Mouse (Mus musculus) cerebellum, adult 9-11 months (tissue): ENCODE data around the gene Idh2.
"Not testable (repeated sequence)": the region's sequence is repeated elsewhere in the genome, so short reads cannot be mapped to it uniquely, and the experiment has no call there.

Source experiments
- DNase-seq: peaks from one replicate; pipeline ENCODE4 v3.0.0; 2022

The Idh2 gene

GRCm38 (mm10) chr7:80115224-80115590 is at the start of gene Idh2:
Idh2 (minus strand) TSS chr7:80115392.
- peak; percentile 95 for DNase-seq

GRCm38 (mm10) chr7:80160945-80161306 is 45.7 kb upstream of the Idh2 start:
- DNase-seq = peak; percentile 25

DNA sequence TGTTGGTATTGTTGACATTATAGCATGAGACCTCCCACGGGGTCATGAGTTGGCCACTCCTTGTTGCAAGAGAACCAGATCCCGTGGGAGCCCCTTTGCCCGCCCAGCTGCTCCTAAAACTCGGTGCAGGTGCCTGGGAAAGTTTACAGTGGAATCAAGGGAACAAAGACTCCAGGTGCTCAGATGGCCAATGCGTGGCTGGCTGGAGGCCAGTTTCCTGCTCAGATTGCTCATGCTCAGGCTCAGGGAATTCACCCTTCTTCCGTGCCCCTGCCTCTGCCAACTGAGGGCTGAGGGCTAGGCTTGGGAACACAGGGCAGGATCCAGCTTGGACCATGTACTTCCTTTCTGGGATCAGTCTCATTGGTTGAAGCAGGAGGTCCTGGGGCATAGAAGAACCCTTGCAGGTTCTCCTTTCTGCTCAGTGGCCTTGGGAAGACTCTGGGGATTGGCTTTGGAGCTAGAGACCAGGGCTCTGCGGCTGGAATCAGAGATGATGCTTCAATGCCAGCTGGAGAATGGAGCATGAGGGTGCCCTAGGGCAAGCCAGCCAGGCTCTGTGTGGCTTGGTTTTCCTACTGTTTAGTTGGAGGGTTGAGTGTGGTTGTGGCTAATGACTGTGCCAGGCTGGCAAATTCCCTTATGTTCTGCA is 45.2 kb upstream of the Idh2 start:
- DNase-seq = no peak

DNA sequence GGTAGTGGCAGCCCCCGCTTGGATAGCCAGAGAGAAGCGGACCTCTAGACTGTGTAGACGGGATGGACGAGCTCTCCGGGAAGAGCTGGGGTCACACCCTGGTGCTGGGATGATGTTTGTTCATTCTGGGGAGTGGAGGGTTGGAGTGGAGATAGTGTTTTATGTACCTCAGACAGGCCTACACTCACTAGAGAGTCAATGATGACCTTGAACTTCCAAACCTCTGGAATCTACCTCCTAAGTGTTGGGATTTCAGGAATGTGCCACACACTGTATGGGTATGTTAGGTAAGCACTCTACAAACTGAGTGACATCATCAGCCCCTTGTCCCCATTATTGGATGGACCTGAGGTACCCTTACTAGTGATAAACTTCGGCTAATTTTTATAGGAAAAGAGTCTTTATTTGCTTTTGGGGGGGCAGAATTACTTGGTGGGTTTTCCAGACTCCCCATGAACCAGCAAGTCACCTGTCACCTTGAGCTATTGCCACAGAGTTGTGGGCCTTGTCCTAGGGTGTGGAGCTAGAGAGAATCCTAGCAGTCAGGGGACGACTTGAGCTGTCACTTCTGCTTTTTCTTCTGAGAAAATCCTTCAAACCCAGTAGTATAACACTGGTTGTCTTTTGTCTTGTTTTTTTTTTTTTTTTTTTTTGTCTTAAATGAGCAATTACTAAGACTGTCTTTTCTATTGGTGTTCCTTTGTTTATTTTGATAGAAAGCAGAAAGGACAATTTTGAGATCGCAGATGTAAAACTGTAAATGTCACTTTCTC is 43.5 kb upstream of the Idh2 start:
- no peak for DNase-seq

DNA sequence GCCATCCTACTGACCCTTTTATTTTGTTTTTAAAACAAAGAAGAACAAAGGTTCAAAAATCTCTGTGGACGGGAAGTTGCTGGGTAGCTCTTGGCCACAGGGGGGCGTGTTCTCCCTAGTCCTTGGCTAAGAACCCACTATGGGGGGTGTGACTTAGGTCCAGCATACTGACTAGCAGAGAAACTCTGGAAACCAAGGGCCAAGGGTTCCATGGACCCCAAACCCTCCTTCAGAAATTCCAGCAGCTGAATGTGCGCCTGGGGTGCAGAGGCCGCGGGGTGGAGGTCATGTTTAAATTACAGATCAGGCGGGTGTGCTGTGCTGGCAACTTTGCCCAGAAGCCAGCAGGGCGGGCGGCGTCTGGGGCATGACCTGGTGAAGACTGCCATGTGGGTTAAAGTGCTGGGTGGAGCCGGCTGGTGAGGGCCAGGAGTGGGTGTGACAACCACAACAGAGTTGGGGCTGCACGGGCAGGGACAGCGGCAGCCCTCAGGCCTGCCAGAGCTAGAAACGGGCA is 41.6 kb upstream of the Idh2 start:
- DNase-seq = peak; percentile 20

GRCm38 (mm10) chr7:80154689-80155088 is 39.5 kb upstream of the Idh2 start:
- DNase-seq = no peak

GRCm38 (mm10) chr7:80152756-80153155 is 37.6 kb upstream of the Idh2 start:
- DNase-seq = no peak

DNA sequence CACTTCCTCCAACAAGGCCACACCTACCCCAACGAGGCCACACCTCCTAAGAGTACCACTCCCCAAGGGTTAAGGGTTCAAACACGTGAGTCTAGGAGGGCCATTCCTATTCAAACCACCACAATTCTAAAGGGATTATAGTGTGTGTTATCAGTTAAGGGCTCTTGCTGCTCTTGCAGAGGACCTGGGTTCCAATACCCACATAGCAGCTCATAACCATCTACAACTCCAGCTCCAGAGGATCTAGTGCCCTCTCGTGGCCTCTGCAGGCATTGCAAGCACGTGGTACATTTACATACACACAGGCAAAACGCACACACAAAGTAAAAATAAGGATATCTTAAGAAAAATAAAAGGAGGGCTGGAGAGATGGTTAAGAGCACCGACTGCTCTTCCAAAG is 37.0 kb upstream of the Idh2 start:
- DNase-seq = no peak

DNA sequence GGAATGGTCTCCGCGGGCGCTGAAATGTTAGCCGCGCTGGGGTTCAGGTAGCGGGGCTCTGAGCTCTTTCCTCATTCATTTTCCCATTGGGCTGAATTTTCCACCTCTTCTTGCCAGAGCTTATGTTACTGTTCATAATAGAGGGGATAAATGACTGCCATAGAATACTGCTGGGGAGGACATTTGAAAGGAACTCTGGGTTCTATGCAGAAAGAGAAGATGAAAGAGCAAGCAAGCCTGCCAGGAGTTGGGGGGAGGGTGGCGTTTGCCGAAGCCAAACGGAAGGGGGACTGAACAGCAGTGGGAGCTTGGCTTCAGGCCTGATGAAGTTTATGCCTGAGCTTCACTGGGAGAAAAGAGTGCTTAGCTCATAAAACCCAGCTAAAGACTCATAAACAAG is 34.2 kb upstream of the Idh2 start:
- DNase-seq = no peak

DNA sequence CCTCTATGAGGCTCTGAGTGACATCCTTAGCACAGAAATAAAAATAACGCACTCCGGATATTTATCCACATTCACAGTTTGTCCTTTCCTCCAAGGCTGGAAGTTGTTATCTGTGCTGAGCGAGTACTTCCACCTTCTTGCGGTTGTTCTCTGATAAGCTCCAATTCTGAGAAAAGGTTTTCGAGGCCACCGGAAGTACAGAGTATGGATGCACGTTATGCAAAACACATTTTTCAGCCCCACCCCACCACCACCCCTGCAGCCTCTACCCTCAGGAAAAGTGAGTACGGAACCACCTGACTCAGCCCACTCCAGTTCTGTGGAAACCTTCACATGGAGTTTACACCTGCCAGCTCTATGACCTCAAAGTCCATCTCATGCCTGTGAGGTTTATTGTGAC is 30.9 kb upstream of the Idh2 start:
- DNase-seq = no peak

- DNase-seq = no peak
Observed at GRCm38 (mm10) chr7:80144695-80145094, 29.5 kb upstream of the Idh2 start.

GRCm38 (mm10) chr7:80143331-80144273 is 28.4 kb upstream of the Idh2 start:
- peak; percentile 24 for DNase-seq

DNA sequence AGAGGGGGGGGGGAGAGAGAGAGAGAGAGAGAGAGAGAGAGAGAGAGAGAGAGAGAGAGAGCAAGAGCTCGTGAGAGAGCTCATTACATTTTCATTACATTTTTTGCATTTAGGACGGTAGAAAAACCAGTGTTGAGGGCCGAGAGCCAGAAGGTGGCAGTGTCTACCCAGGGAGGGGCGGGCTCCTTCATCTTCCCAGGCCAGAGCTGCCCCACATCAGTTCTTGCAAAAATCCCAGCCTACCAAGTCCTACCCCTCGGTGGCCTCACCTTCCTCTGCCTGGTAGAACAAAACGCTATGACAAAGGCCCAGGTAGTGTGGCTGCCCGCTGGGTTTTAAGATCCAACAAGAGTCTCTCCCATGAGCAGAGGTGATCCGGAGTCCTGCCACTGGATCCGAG is 25.6 kb upstream of the Idh2 start:
- peak; percentile 57 for DNase-seq

GRCm38 (mm10) chr7:80138375-80138774 is 23.2 kb upstream of the Idh2 start:
- no peak for DNase-seq

GRCm38 (mm10) chr7:80135173-80135532 is 20.0 kb upstream of the Idh2 start:
- no peak for DNase-seq

- DNase-seq = peak; percentile 48
Observed at GRCm38 (mm10) chr7:80134454-80135172, 19.4 kb upstream of the Idh2 start.

DNA sequence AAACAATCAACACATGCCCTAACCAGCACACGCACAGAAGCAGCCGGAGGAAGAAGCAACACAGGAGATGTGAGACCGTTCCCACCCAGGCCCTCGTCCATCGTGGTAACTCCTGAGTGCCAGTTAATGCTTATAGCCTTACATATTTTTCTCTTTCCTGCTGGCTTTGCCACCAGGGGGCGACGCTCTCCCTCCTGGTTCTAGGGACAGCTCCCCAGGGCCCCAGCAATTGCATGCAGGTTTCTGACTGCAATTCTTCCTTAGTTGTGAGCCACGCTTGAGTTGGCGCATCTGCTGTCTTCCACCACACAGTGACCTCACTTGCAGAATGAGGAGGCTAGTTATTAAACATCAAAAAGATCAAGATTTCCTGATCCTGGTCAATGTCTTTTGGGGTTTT is 17.3 kb upstream of the Idh2 start:
- DNase-seq = no peak

DNA sequence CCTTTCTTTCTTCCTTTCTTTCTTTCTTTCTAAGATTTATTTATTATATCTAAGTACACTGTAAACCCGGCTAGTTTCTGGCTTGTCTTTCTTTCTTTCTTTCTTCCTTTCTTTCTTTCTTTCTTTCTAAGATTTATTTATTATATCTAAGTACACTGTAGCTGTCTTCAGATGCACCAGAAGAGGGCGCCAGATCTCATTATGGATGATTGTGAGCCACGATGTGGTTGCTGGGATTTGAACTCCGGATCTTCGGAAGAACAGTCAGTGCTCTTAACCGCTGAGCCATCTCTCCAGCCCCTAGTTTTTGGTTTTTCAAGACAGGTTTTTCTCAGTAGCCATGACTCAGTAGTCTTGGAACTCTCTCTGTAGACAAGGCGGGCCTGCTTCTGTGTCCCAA is 16.1 kb upstream of the Idh2 start:
- DNase-seq = not testable (repeated sequence)

DNA sequence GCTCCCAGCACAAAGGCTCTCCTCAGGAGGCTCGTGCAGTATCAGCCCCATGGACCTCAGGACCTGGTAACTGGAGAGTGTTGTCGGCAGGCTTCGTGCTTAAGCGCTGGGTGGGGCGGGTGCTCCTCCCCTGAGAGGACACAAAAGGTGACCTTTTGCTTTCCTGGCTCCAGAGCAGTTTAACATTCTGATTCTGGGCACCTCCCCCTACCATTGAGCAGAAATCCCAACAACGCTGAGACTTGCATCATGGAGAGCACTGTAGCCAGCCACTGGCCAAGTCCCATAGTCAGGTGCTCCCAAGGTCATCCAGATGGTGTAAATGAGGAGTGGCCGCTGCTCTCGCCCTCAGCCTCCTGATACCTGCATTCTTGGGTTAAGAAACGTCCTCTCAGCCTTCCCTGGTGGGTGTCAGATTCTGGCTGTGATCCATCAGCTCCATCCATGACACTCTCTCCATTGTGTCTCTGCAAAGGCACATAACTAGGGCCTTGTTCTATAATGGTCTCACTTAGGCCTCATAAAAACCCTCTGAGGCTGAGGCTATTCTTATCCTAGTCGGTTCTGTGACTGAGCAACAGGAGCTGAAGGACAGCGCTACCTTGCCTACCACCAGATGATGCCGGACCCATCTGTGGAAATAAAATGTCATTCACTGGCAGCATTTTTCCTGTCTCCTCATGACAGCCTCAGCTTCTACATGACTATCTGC is 15.3 kb upstream of the Idh2 start:
- DNase-seq = no peak

DNA sequence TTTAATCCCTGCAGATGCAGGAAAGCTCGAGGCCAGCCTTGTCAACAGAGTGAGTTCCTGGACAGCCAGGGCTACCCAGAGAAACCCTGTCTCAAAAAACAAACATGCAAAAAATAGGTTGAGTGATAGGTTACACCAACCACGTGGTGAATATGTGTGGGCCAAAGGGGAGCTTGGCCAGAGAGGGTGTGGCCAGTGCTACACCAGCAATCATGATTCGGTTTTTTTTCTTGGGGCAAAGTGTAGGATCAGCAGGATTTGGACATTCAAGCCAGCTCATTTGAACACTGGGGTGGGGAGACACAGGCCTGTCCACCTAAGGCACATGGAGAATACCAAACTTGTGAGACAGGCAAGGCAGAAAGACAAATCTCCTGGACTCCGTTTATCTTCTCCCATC is 14.1 kb upstream of the Idh2 start:
- no peak for DNase-seq

- no peak for DNase-seq
Observed at GRCm38 (mm10) chr7:80123672-80124071, 8.5 kb upstream of the Idh2 start.

DNA sequence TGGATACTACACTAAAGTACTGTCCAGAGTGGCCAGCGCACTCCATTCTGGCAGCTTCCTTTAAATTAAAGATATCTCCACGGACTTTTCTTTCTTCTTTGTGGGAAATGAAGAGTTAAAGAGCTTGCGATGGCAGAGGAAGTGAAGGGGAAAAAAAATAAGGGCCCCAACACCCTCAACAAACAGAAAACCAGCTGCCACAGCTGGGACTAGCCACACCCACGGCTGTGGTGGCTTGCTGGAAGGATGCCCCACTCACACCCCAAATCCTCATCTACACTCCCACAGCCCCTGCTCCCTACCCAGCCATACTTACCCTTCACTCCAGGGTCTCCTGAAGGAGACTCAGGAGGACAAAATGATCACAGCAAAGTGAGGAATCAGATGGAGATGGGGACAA is 7.9 kb upstream of the Idh2 start:
- no peak for DNase-seq
